ENCODE assay signal across 15 mouse cellular contexts in genomic region chr8:61969581-61969980, GRCm38 (mm10).
"Had no signal": no experiment of that assay in that cellular context is flagged by ENCODE, and none has a peak within 500 bp of the region (broad histone marks: within the 10 kb centered on the region; RNA-seq: fewer than 3 reads in every experiment).

No protein-coding gene starts in this region.

- H3K4me1 ChIP-seq: kidney, embryonic 15.5 days; limb, embryonic 12.5 days; liver, embryonic 13.5 days; lung, embryonic 15.5 days; neural tube, embryonic 15.5 days had no signal

- H3K4me3 ChIP-seq: kidney, embryonic 15.5 days; limb, embryonic 12.5 days; liver, embryonic 13.5 days; lung, embryonic 15.5 days; myocyte; neural tube, embryonic 15.5 days had no signal

- DNase-seq: kidney, adult 2 months; kidney, postnatal 25 days; layer of hippocampus, postnatal 36 days; liver; liver, embryonic 13.5 days; liver, postnatal 0 days; right cerebral cortex, postnatal 4 days; spleen, adult 18-20 months; thymus, adult 2 months; thymus, postnatal 25 days had no signal

- H3K4me2 ChIP-seq: kidney, embryonic 15.5 days; limb, embryonic 12.5 days; liver, embryonic 13.5 days; lung, embryonic 15.5 days; neural tube, embryonic 15.5 days had no signal

- H3K9me3 ChIP-seq: kidney, embryonic 15.5 days; limb, embryonic 12.5 days; liver, embryonic 13.5 days; lung, embryonic 15.5 days; neural tube, embryonic 15.5 days had no signal

- H3K9ac ChIP-seq: kidney, embryonic 15.5 days; limb, embryonic 12.5 days; liver, embryonic 13.5 days; liver, postnatal 0 days; lung, embryonic 15.5 days; neural tube, embryonic 15.5 days had no signal

- H3K27ac ChIP-seq: kidney, embryonic 15.5 days; limb, embryonic 12.5 days; liver, embryonic 13.5 days; lung, embryonic 15.5 days; neural tube, embryonic 15.5 days had no signal

- H3K36me3 ChIP-seq: kidney, embryonic 15.5 days; limb, embryonic 12.5 days; liver, embryonic 13.5 days; lung, embryonic 15.5 days; neural tube, embryonic 15.5 days had no signal

- H3K27me3 ChIP-seq: kidney, embryonic 15.5 days; limb, embryonic 12.5 days; liver, embryonic 13.5 days; lung, embryonic 15.5 days; neural tube, embryonic 15.5 days had no signal

- ATAC-seq: liver, postnatal 0 days had no signal
